Mouse (Mus musculus): ENCODE data around the gene Faah. TPM values are rescaled to one million over a fixed set of nuclear protein-coding genes. Genes with fewer than 3 reads are reported as not detected.

Faah gene
- 1 to 10 TPM in 1 of 2 experiments, under 1 TPM in 1; 0.97 to 1.1 TPM for total RNA-seq (2023)

DNA sequence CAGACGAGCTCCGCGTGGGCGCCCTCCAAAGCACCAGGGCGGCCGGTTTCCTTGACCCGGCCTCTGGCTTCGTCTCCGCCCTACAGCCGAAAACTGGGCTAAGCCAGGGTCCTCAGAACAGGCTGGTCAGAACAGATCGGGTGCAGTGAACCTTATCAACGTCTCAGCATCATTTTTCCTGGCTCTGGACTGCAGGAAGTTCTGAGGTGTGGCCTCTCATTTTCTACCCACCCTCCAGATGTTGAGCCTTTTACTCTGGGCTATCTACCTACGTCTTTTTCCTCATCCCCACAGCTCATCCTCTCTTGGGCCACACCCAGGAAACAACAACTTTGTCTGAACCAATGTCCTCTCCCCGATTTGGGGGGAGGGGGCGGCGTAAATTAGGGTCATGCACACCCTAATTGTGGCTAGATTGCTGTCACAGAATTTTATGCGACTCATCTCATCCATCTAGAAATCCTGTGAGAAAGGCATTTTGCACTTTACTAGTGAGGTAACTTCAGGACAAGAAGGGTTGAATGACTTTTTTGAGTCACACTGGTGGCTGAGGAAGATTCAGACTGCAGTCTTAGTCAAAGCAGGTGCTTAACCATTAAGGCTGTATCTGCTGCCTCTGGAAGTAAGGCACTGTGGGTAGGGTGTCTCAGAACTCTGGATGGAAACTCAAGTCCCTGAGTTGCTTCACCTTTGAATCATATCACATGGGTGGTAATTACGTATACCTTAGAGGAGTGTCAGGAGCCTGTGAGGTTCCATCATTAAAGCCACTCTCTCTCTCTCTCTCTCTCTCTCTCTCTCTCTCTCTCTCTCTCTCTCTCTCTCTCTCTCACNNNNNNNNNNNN lies at the start of gene Faah:
Faah (minus strand) TSS at position 25 of the 845 bp plus-strand sequence.

DNA sequence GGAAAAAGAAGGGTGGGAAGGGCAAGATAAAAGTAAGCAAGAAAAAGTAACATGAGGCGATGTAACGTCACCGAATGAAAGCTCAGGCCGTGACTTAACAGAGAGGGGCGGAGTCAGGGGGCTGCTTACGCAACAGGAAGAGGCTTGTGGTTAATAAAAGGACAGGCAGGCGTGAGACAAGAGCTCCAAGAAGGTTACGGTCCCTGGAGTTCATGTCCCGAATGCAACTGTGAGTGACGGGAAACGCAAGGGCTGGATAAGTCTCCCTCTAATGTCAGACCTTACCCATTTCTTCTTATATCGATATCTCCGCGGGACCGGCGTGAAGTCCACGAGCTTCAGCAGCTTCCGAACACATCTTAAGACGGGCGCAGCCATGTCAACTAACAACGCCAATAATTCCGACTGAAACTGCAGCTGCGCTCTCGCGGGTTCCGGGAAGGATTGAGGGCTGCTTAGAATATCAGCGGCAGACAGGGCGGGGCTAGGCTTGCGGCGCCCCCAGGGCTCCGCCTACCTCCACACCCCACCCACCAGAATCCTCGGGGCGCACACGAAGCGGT lies 35.8 kb upstream of the Faah start, which contains the start of gene Nsun4:
Nsun4 (minus strand) TSS at position 478 of the 563 bp plus-strand sequence.

DNA sequence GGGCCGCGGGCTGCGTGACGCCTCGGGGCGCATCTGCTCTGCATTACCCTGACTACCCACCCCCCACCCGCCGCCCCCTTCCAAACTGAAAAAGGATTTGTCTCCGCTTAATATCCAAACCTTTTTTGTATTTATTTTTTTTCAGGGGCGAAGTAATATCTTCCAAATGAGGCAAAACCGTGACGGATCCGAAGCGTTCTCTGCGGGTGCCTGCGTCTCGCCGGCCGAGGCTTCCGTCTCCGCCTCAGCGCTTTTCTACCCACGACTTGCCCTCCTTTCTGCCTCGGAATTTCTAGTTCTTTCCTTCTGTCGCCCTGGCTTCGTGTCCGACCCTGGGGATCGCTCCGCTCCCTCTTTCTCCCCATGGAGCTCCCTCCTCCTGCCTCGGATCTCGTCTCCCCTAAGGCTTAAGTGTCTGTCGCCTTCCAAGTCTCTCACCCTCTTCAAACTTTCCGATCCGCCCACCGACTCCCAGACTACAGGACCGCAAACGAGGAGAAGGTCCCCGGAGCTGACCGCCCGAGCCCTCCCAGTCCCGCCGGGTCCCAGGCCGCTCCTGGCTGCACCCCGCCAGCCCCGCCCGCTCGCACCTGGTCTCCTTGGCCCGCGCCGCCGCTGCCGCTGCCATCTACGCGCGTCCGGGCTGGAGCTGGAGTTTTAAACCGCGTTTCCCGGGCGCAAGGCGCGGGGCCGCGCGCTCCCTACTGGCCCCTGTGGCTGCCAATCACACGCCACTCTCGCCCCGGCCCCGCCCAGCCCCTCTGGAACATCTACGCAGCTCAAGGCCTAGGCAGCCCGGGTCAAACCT lies 78.2 kb downstream of the Faah start, which contains the start of gene Dmbx1:
Dmbx1 (minus strand) TSS at position 632 of the 808 bp plus-strand sequence.

Other genes starting within 250 kb of the Faah start
- gene Tex38, start 236.9 kb downstream of the Faah start, total RNA-seq (2023), result not detected
- 1 to 10 TPM; 7.1 to 7.6 TPM for gene Atpaf1, start 233.1 kb downstream of the Faah start, total RNA-seq (2023)
- 10 to 100 TPM; 13.0 to 16.5 TPM for gene Mob3c, start 189.8 kb downstream of the Faah start, total RNA-seq (2023)
- 100 to 1,000 TPM; 120 to 126 TPM for gene Mknk1, start 178.7 kb downstream of the Faah start, total RNA-seq (2023)
- under 1 TPM in 1 of 2 experiments, not detected in 1; 0.29 TPM for gene Kncn, start 133.5 kb downstream of the Faah start, total RNA-seq (2023)
- not detected for gene 6430628N08Rik, start 127.3 kb downstream of the Faah start, total RNA-seq (2023)
- not detected for gene Dmbx1, start 78.0 kb downstream of the Faah start, total RNA-seq (2023)
- gene Nsun4, start 36.0 kb upstream of the Faah start, total RNA-seq (2023), result 1 to 10 TPM; 5.5 to 6.7 TPM
- 100 to 1,000 TPM; 194 to 206 TPM for gene Uqcrh, start 57.1 kb upstream of the Faah start, total RNA-seq (2023)
- 10 to 100 TPM; 17.8 to 20.2 TPM for gene Lrrc41, start 57.3 kb upstream of the Faah start, total RNA-seq (2023)
- 10 to 100 TPM; 17.5 to 22.4 TPM for gene Rad54l, start 105.8 kb upstream of the Faah start, total RNA-seq (2023)
- gene Pomgnt1, start 105.9 kb upstream of the Faah start, total RNA-seq (2023), result 10 to 100 TPM in 1 of 2 experiments, 1 to 10 TPM in 1; 9.4 to 14.1 TPM
- not detected for gene Lurap1, start 133.4 kb upstream of the Faah start, total RNA-seq (2023)
- gene Tspan1, start 149.7 kb upstream of the Faah start, total RNA-seq (2023), result not detected
- gene 1700042G07Rik, start 155.4 kb upstream of the Faah start, total RNA-seq (2023), result not detected
- not detected for gene Gm49337, start 155.5 kb upstream of the Faah start, total RNA-seq (2023)
- under 1 TPM; 0.90 to 0.94 TPM for gene Pik3r3, start 203.7 kb upstream of the Faah start, total RNA-seq (2023)